Mouse (Mus musculus) midbrain, embryonic 11.5 days (tissue): ENCODE measurements at regions not wholly inside any gene's neighbourhood (a gene's known extent, or its start where the extent isn't known, plus 50 kb on each side); places are given as distances from the start of the nearest gene placed in this dataset.

Source experiments
- ATAC-seq: fragments of 200-750 bp; cut with Nextera tagmentation; 2 replicates; pipeline ENCODE4 v1.8.0; 2017; ENCODE audit warnings: moderate TSS enrichment, moderate library complexity; ENCODE audit not compliant: low FRiP score
- DNase-seq: peaks from one replicate; pipeline ENCODE4 v3.0.0; 2015; ENCODE audit warnings: low spot score; ENCODE audit errors: missing footprints
- H3K27ac ChIP-seq: fragments of 300-500 bp; sonication (generic); 2 replicates; pipeline ENCODE4 v1.5.1; 2014; ENCODE audit warnings: low read depth, low read length
- H3K27me3 ChIP-seq: fragments of 300-500 bp; sonication (generic); 2 replicates; pipeline ENCODE4 v1.6.1; 2014; ENCODE audit warnings: mild to moderate bottlenecking, low read length, moderate library complexity, mixed read lengths; ENCODE audit not compliant: control insufficient read depth, insufficient read depth
- H3K36me3 ChIP-seq: fragments of 300-500 bp; sonication (generic); 2 replicates; pipeline ENCODE4 v1.6.1; 2014; ENCODE audit warnings: mild to moderate bottlenecking, low read length, moderate library complexity, mixed read lengths; ENCODE audit not compliant: control insufficient read depth, insufficient read depth
- H3K4me1 ChIP-seq: fragments of 300-500 bp; sonication (generic); 2 replicates; pipeline ENCODE4 v1.6.1; 2014; ENCODE audit warnings: low read length; ENCODE audit not compliant: control insufficient read depth, insufficient read depth
- H3K4me2 ChIP-seq: fragments of 300-500 bp; sonication (generic); 2 replicates; pipeline ENCODE4 v1.6.1; 2014; ENCODE audit warnings: mild to moderate bottlenecking, moderate library complexity
- H3K4me3 ChIP-seq: fragments of 300-500 bp; sonication (generic); 2 replicates; pipeline ENCODE4 v1.5.1; 2014; ENCODE audit warnings: low read depth, low read length
- H3K9ac ChIP-seq: fragments of 300-500 bp; sonication (generic); 2 replicates; pipeline ENCODE4 v1.6.1; 2014; ENCODE audit warnings: low read length
- H3K9me3 ChIP-seq: fragments of 300-500 bp; sonication (generic); 2 replicates; pipeline ENCODE4 v1.6.1; 2016; ENCODE audit warnings: low read length; ENCODE audit not compliant: control insufficient read depth
- WGBS: fragments of 180-500 bp; shearing (Covaris S2); extraction: QIAGEN DNeasy Blood & Tissue Kit; methylation state at CpG from one replicate; pipeline ENCODE4 v1.1.7; 2014; 5-methylcytosine and 5-hydroxymethylcytosine counted together

- H3K27me3 ChIP-seq: no peaks in the 10 kb centered on the region
- H3K36me3 ChIP-seq: no peaks in the 10 kb centered on the region
- WGBS: 89% methylated on average over 3 of the region's 3 CpGs
- no peak overlapping the region for H3K9ac ChIP-seq
- no peak overlapping the region for H3K4me3 ChIP-seq
- DNase-seq: no peak
- H3K4me2 ChIP-seq: no peak overlapping the region
- H3K4me1 ChIP-seq: no peaks in the 10 kb centered on the region
- no peak for ATAC-seq
- H3K27ac ChIP-seq: no peak overlapping the region
- H3K9me3 ChIP-seq: no peaks in the 10 kb centered on the region
These were observed 59.9 kb upstream of the Tfec start for GRCm38 (mm10) chr6:16958102-16958501.

- DNase-seq (no peak), ATAC-seq (no peak)
- 79% methylated on average over 6 of the region's 6 CpGs for WGBS
- Histone ChIP-seq H3K4me1 (no peaks in the 10 kb centered on the region), H3K4me3 (no peak overlapping the region), H3K4me2 (no peak overlapping the region), H3K9ac (no peak overlapping the region), H3K27ac (no peak overlapping the region), H3K9me3 (no peaks in the 10 kb centered on the region), H3K36me3 (no peaks in the 10 kb centered on the region), H3K27me3 (no peaks in the 10 kb centered on the region)
These were observed 58.7 kb upstream of the Tfec start for GRCm38 (mm10) chr6:16956771-16957435.
